Mouse (Mus musculus) layer of hippocampus, postnatal 25 days (tissue): ENCODE results near the gene Actr10. TPM values are rescaled to one million over a fixed set of nuclear protein-coding genes. Genes with fewer than 3 reads are reported as not detected.

Source experiments
- DNase-seq, 2 experiments: peaks; one replicate each; pipeline ENCODE4 v3.0.0; 2022; ENCODE audit warnings: mixed read lengths in 2 of 2, low spot score in 1 of 2; ENCODE audit errors: extremely low spot score in 1 of 2
- total RNA-seq, 2 experiments: library from RNA; stranded (reverse); gene quantifications; 2 replicates each; pipeline ENCODE4 v1.2.3; 2021

Gene Actr10
- total RNA-seq = 100 to 1,000 TPM; 174 to 178 TPM

GRCm38 (mm10) chr12:70937571-70938384, at the start of gene Actr10:
Gene Actr10, plus strand, starts transcription at chr12:70937857.
- DNase-seq = peak; percentile 86 to 91

GRCm38 (mm10) chr12:70890405-70890804, 47.3 kb upstream of the Actr10 start:
- DNase-seq = no peak

DNA sequence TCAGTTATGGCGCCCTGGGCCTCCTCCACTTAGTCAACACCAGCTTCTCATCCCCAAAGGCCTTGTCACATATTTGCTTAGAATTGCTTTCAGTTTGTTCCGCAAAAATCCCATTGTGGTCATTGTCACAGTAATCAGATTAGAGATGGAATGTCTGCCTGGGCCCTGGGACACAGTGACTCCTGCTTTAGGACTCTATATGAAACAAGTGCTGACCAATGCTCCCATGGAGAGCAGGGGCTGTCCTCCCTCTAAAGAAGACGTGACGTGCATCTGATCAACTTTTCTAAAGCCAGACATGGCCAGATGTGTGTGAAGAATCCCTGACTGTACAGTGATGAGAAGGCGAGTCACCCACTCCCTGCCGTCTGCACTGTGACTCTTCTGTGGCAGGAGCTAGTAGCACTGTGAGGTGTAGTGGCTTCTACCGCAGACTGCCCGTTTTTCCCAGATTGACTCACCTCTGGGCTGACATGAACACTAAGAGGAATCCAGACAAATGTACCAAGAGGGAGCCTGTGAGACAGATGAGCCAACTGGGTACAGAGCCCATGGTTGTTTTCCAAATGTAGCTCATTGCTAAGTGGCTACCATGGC, 46.7 kb upstream of the Actr10 start:
- no peak for DNase-seq

- DNase-seq = no peak
Observed at GRCm38 (mm10) chr12:70895275-70895674, 42.4 kb upstream of the Actr10 start.

DNA sequence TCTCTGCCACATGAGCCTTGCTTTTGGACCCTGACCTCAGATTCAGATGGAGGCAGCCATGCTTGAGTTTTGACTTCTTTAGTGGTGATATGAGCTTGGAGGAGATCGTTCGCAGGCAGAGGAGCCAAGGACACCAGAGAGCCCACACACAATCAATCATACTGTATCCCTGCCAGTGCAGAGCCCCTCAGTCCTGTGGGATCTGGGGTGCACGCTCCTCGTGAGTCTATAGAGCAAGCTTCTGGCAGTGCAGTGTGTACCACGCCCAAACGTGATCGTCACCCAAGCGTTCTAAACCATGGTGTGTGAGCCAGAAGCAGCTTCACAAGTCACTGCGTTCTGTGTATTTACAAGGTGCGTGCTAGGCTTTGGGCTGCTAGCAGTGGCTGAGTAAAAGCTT, 41.6 kb upstream of the Actr10 start:
- DNase-seq = no peak

DNA sequence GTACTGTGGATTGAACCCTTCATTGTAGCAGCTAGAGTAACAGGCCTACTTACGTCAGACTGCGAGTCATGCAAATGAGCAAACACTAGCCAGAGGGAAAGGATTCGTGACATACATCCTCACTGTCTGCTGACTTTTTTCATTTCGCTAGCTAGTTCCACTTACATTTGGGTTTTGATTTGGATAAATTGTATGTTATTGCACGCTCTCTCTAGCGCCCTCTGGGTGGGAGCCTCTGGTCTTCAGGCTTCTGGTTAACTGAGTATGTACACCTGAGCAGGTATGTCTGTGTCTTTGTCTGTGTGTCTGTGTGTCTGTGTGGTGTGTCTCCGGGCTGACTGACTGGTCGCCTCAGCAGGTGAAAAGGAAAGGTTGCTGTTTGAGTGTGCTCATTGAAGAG, 40.2 kb upstream of the Actr10 start:
- DNase-seq = no peak

DNA sequence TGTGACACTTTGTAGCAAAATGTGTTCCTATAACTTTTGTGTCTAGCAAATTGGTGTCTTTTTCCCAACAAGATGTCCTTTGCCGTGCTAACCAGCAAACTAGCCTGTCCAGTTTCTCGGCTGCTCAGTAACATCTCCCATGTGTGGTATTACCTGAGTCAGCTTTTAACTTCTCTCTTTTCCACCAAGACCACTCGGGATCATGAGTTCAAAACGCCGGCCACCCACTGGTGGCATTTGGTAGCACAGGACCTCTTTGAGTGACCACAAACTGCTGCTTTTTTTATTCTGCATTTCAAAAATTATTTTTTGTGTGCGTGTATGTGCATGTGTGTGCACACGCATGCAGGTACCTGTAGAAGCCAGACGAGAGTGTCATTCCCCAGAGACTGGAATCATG, 39.2 kb upstream of the Actr10 start:
- DNase-seq = no peak

- DNase-seq = no peak
Observed at GRCm38 (mm10) chr12:70904471-70904870, 33.2 kb upstream of the Actr10 start.

DNA sequence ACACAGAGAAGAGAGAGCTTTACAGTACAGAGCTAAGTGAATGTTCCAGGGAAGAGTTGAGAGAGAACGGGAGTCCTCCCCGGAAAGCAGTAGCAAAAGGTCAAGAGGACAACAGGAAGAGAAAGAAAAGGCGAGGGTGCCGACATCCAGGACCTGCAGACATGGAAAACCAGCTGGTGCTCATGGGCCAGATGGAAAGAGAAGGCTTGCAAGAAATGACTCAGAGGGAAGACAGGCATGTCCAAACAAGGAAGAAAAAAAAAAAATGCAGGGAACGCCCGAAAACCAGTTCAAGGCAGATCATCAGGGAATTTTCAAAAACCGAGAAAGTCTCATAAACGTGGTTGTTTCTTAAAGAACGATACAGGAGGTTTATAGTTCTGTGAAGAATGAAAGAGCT, 30.8 kb upstream of the Actr10 start:
- no peak for DNase-seq

GRCm38 (mm10) chr12:70907651-70908050, 30.0 kb upstream of the Actr10 start:
- DNase-seq = no peak

- no peak for DNase-seq
Observed at GRCm38 (mm10) chr12:70908076-70908475, 29.6 kb upstream of the Actr10 start.

DNA sequence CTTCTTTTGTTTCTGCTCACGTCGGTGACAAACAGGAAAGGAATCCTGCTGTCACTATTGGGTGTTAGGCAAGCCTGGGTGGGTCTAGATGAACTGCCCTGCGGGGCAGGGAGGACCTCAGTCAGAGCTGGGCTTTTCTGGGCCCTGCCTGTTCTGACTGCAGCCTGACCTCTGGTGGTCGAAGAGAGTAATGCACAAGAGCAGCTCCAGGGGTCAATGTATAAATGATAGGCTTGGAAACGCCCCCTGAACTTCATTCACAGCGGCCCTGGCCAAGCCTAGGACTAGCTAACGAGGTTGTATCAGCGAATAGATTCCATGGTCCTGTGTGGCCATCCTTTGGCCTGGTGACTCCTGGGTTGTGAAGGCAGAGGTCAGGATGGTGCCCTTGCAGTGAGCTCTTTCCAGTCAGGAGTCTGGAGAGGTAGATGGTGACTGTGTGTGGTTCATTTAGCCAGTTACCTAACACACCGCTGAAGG, 27.4 kb upstream of the Actr10 start:
- DNase-seq = peak; percentile 64 to 84

DNA sequence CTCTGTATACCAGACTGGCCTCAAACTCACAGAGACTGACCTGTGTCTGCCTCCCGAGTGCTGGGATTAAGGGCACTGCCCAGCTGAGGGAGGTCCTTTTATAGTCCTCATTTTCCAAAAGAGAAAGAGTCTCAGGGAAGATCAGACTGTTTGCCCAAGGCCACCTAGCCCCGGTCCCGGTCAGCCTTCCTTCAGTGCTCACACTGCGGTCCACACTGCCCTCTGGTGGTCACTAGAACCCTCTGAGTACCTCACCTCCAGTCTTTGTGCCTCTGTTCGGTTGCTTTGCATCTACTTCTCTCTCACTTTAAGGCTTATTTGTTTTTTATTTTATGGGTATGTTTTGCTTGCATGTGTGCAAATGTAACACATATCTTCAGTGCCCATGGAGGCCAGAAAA, 26.6 kb upstream of the Actr10 start:
- DNase-seq = peak; percentile 48 to 84

DNA sequence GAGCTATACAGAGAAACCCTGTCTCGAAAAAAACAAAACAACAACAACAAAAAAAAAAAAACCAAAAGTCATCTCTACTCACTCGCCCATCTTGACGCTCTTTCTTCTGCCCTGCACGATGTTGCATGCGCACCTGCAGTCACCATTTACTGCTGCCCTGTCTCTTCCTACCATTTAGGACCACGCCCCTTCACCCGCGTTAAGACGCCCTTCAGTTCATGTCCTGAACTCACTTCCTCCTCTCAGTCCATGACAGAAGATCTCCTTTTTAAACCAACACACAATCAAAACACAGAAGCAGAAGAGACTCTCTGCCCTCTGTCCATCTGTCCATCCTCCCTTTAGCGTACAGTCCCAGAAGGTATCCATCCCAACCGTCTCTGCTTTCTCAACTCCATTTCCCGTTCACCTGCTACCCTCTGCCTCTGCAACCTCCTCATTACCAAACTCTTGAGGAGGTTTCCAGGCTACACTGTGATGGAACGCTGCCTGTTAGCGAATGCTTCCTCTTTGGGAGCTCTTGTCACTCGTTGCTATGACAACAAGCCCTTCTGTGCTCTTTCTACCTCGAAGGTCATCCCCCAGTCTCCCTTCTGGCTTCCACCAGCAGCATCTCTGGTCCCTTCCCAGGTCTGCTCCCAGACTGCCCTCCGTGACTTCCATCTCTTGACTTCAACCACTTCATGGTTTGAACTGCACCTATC, 25.8 kb upstream of the Actr10 start:
- DNase-seq = no peak

- peak; percentile 42 to 75 for DNase-seq
Observed at GRCm38 (mm10) chr12:70913429-70913828, 24.2 kb upstream of the Actr10 start.

GRCm38 (mm10) chr12:70914387-70914786, 23.3 kb upstream of the Actr10 start:
- DNase-seq = peak in 1 of 2 experiments; percentile 53

DNA sequence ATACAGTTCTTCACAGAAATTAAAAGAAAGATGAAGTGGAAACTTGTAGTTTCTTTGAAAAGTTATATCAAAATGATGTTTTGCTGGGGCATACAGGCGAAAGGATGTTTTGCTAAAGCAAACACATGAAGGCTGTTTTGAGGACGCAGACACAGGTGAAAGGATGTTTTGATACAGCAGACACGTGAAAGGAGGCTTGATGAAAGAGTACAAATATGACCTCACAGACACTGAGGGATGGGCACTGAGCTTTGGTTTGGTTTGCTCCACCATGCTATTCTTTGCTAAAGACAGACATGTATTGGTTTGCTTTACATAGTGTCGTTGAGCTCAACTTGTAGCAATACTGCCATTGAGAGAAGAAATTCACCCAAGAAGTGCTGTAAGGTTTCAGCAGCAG, 7.9 kb upstream of the Actr10 start:
- no peak for DNase-seq

DNA sequence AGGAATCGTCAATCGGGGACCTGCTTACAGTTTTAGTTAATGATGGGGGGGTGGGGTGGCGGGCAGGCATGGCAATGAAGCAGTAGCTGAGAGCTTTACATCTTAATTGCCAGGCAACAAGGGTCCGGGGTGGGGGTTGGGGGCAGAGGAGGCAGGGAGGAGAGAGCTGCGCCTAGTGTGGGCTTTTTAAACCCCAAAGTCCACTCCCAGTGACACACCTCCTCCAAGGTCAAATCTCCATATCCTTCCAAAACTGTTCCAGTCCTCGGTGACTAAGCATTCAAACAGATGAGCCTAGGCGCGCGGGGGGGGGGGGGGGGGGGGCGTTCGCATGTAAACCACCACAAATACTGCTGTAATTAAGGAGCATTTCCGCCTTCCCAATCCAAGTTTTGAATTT, 507 bp upstream of the Actr10 start:
- no peak for DNase-seq

GRCm38 (mm10) chr12:70940806-70941205, 3.1 kb downstream of the Actr10 start:
- no peak for DNase-seq

- DNase-seq = no peak
Observed at GRCm38 (mm10) chr12:70944181-70944580, 6.5 kb downstream of the Actr10 start.

GRCm38 (mm10) chr12:70946585-70947256, 9.1 kb downstream of the Actr10 start:
- no peak for DNase-seq
